Comparison of ENCODE assay signal across 10 mouse cellular contexts in the genomic region with DNA sequence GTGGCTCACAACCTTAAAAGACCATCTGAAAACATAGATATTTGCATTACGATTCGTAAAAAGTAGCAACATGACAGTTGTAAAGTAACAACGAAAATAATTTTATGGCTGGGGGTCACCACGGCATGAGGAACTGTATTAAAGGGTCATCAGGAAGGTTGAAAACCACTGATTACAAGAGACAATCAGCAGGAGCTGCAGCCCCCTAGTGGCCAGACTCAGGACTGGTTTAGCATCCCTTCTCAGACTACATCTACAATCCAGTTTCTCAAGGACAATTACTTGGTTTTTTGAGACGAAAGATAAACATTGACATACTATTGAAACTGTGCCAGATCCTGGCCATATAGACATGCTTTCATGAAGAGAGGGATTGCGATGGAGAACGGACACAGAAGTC. TPM values are rescaled to one million over a fixed set of nuclear protein-coding genes. Genes with fewer than 3 reads are reported as not detected.
DNase-seq lines count a peak whose midpoint lies in the region; ATAC-seq and TF ChIP-seq lines count a peak whose summit lies in the region.
"Had no signal": no experiment of that assay in that cellular context is flagged by ENCODE, and none has a peak within 500 bp of the region (broad histone marks: within the 10 kb centered on the region; RNA-seq: fewer than 3 reads in every experiment).

No protein-coding gene starts in this region.

- no peaks in the 10 kb centered on the region for H3K36me3 ChIP-seq in heart, embryonic 12.5 days
- no peaks in the 10 kb centered on the region for H3K36me3 ChIP-seq in midbrain, embryonic 15.5 days (replicated peaks)
- H3K36me3 ChIP-seq: embryonic facial prominence, embryonic 12.5 days had no signal

- DNase-seq in heart, postnatal 10 days, result peak; percentile 36 to 75
- peak; percentile 10 for DNase-seq in MN1 (ENCODE audit: low spot score)
- peak; percentile 30 to 57 for DNase-seq in heart, postnatal 36 days
- peak; percentile 49 to 53 for DNase-seq in left cerebral cortex, adult 2 months (ENCODE audit: extremely low spot score in 1 of 2, low spot score in 2 of 2)
- peak; percentile 18 for DNase-seq in urinary bladder, postnatal 10 days (ENCODE audit: low spot score)

- intact Hi-C loops in heart, postnatal 10 days (cut with DNase I), result loop anchor here (2.0 to 5.0 kb wide), 3 partner anchors 50 to 900 kb away; no protein-coding TSS in a partner anchor
- intact Hi-C loops in heart, postnatal 36 days (cut with DNase I), result loop anchor here (5.0 to 10.0 kb wide), 3 partner anchors 428 to 900 kb away; no protein-coding TSS in a partner anchor
- intact Hi-C loops in left cerebral cortex, adult 2 months (cut with DNase I), result loop anchor here (5.0 to 10.0 kb wide), 2 partner anchors 488 to 825 kb away; no protein-coding TSS in a partner anchor

- H3K9me3 ChIP-seq in heart, embryonic 12.5 days (replicated peaks), result no peaks in the 10 kb centered on the region
- no peaks in the 10 kb centered on the region for H3K9me3 ChIP-seq in midbrain, embryonic 15.5 days
- H3K9me3 ChIP-seq: embryonic facial prominence, embryonic 12.5 days had no signal

- TF ChIP-seq CTCF in left cerebral cortex, adult 2 months (IDR thresholded peaks at IDR 0.05), result peak; percentile 92

- no peak overlapping the region for H3K4me3 ChIP-seq in heart, embryonic 12.5 days
- no peak overlapping the region for H3K4me3 ChIP-seq in left cerebral cortex, adult 2 months
- H3K4me3 ChIP-seq in midbrain, embryonic 15.5 days, result no peak overlapping the region
- H3K4me3 ChIP-seq: embryonic facial prominence, embryonic 12.5 days; myocyte had no signal

- no peak for ATAC-seq in heart, embryonic 12.5 days (ENCODE audit: insufficient number of reproducible peaks, low FRiP score)
- peak; percentile 78 for ATAC-seq in common myeloid progenitor, adult 5-6 weeks (replicated peaks; ENCODE audit: low read depth, poor library complexity, severe bottlenecking)
- ATAC-seq in midbrain, embryonic 15.5 days (replicated peaks), result 0 out of 2 replicates have a peak, but pooled peaks have one; percentile 62

- no peak overlapping the region for H3K4me2 ChIP-seq in heart, embryonic 12.5 days
- no peak overlapping the region for H3K4me2 ChIP-seq in midbrain, embryonic 15.5 days
- H3K4me2 ChIP-seq: embryonic facial prominence, embryonic 12.5 days had no signal

- WGBS in heart, embryonic 12.5 days, result 52% methylated on average over 7 of the region's 7 CpGs
- 57% methylated on average over 7 of the region's 7 CpGs for WGBS in midbrain, embryonic 15.5 days

- H3K9ac ChIP-seq in heart, embryonic 12.5 days, result no peak overlapping the region
- H3K9ac ChIP-seq in midbrain, embryonic 15.5 days, result no peak overlapping the region
- H3K9ac ChIP-seq: embryonic facial prominence, embryonic 12.5 days had no signal

- no peak overlapping the region for H3K27ac ChIP-seq in heart, embryonic 12.5 days (ENCODE audit: poor library complexity, severe bottlenecking)
- no peak overlapping the region for H3K27ac ChIP-seq in left cerebral cortex, adult 2 months
- no peak overlapping the region for H3K27ac ChIP-seq in midbrain, embryonic 15.5 days
- H3K27ac ChIP-seq: embryonic facial prominence, embryonic 12.5 days had no signal

- H3K4me1 ChIP-seq in heart, embryonic 12.5 days (replicated peaks), result no peaks in the 10 kb centered on the region
- H3K4me1 ChIP-seq in midbrain, embryonic 15.5 days, result no peaks in the 10 kb centered on the region
- H3K4me1 ChIP-seq: embryonic facial prominence, embryonic 12.5 days had no signal

- H3K27me3 ChIP-seq in heart, embryonic 12.5 days (replicated peaks), result no peaks in the 10 kb centered on the region
- no peaks in the 10 kb centered on the region for H3K27me3 ChIP-seq in midbrain, embryonic 15.5 days (replicated peaks)
- H3K27me3 ChIP-seq: embryonic facial prominence, embryonic 12.5 days had no signal

RNA-seq across cellular contexts. Expression of a gene that starts 38.1 kb away (rescaled TPM):
- total RNA-seq in heart, postnatal 10 days (2021), result 1 to 10 TPM in 1 of 2 experiments, under 1 TPM in 1; 0.84 to 1.0 TPM
- polyA plus RNA-seq in heart, embryonic 12.5 days (2016; fragmentation: Nextera tagmentation; extraction: Ambion mirVana), result 1.4 TPM in 2 replicates
- total RNA-seq in common myeloid progenitor, adult 5-6 weeks (2017), result 2.6 and 3.9 TPM in 2 replicates
- under 1 TPM; 0.54 to 1.00 TPM for total RNA-seq in heart, postnatal 36 days (2021)
- total RNA-seq in left cerebral cortex, adult 2 months (2021), result 10 to 100 TPM; 24.5 to 29.3 TPM
- polyA plus RNA-seq in midbrain, embryonic 15.5 days (2015; fragmentation: Nextera tagmentation; extraction: Ambion mirVana), result 2.1 and 2.5 TPM in 2 replicates
- polyA plus RNA-seq: myocyte had no signal
